Mouse (Mus musculus) intestine, postnatal 0 days (tissue): ENCODE data around the gene Nutm1. TPM values are rescaled to one million over a fixed set of nuclear protein-coding genes. Genes with fewer than 3 reads are reported as not detected.
A peak's percentile ranks its signal among the peaks of the same experiment; 100 is the strongest.

Experiments
- ATAC-seq: fragments of 200-750 bp; cut with Nextera tagmentation; 2 replicates; pipeline ENCODE4 v1.8.0; 2017; ENCODE audit warnings: mild to moderate bottlenecking, moderate TSS enrichment, moderate library complexity
- H3K27ac ChIP-seq: fragments of 300-500 bp; sonication (generic); 2 replicates; pipeline ENCODE4 v1.5.1; 2014; ENCODE audit warnings: mild to moderate bottlenecking, low read depth, low read length, moderate library complexity
- H3K27me3 ChIP-seq: fragments of 300-500 bp; sonication (generic); replicated peaks from 2 replicates; pipeline ENCODE4 v1.6.1; 2014; ENCODE audit warnings: low read length, mixed read lengths; ENCODE audit not compliant: control insufficient read depth, insufficient read depth
- H3K36me3 ChIP-seq: fragments of 300-500 bp; sonication (generic); 2 replicates; pipeline ENCODE4 v1.6.1; 2014; ENCODE audit warnings: mild to moderate bottlenecking, moderate library complexity; ENCODE audit not compliant: control insufficient read depth, insufficient read depth
- H3K4me1 ChIP-seq: fragments of 300-500 bp; sonication (generic); replicated peaks from 2 replicates; pipeline ENCODE4 v1.6.1; 2014; ENCODE audit warnings: antibody characterized with exemption, low read length, mixed read lengths; ENCODE audit not compliant: control insufficient read depth, insufficient read depth
- H3K4me2 ChIP-seq: fragments of 300-500 bp; sonication (generic); replicated peaks from 2 replicates; pipeline ENCODE4 v1.6.1; 2014; ENCODE audit warnings: low read depth, mild to moderate bottlenecking, moderate library complexity
- H3K4me3 ChIP-seq: fragments of 300-500 bp; sonication (generic); 2 replicates; pipeline ENCODE4 v1.5.1; 2014; ENCODE audit warnings: low read depth, low read length
- H3K9ac ChIP-seq: fragments of 300-500 bp; sonication (generic); 2 replicates; pipeline ENCODE4 v1.6.1; 2014; ENCODE audit warnings: mild to moderate bottlenecking, low read depth, low read length
- H3K9me3 ChIP-seq: fragments of 300-500 bp; sonication (generic); 2 replicates; pipeline ENCODE4 v1.6.1; 2016; ENCODE audit warnings: mixed run types; ENCODE audit not compliant: control insufficient read depth
- CTCF ChIP-seq: sonication (generic); IDR thresholded peaks from 2 replicates; pipeline ENCODE4 v1.5.1; 2016; ENCODE audit warnings: low read depth, mild to moderate bottlenecking, control low read depth, antibody characterized with exemption, moderate library complexity
- WGBS: fragments of 180-500 bp; shearing (Covaris S2); extraction: QIAGEN DNeasy Blood & Tissue Kit; methylation state at CpG from one replicate; pipeline ENCODE4 v1.1.7; 2014; 5-methylcytosine and 5-hydroxymethylcytosine counted together
- polyA plus RNA-seq: library from polyadenylated mRNA; unstranded; fragments of >200 nt; fragmentation: Nextera tagmentation; extraction: Ambion mirVana; gene quantifications from 2 replicates; pipeline ENCODE4 v1.2.1, GENCODE M21; 2015

Nutm1 gene
- polyA plus RNA-seq, 1 experiment from 2014 or later: 0.03 TPM

DNA sequence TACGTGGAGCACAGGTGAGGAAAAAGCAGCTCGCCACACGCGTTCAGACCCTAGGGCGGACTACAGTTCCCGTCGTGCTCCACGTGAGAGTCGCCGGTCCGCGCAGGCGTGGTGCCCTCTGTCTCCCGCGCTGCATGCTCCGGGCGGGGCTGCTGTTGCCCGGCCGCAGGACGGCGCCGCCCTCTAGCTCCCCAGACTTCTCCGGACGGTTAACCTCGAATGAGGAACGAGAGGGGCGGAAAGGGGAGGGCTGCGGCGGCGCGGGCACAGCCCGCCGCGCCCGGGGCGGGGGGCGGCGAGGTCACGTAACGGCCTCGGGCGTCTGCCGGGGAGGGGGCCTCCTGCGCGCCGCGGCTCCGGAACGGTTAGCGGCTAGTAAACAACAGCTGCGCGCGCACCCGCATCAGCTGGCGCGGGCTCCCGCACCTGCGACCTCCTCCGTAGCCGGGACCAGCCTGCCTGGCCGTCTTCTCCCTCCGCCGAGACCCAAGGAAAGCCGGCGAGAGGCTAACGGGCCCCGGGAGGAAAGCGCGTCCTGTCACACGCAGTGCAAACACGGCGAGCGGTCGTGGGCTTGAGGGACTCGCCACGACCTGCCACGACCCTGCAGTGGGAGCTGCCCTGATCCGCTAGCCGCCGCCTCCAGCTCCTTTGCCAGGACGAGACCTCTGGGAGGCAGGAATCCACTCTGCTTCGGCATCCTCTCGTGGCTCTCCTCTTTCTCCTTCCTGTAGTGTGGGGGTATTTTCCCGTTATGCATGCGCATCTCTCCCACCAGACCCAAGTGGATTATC, 6.6 kb upstream of the Nutm1 start, which contains the start of gene Slc12a6:
Gene Slc12a6, plus strand, starts transcription at position 378 of the 794 bp plus-strand sequence.
- Histone ChIP-seq H3K9me3 (no peaks in the 10 kb centered on the region), H3K27me3 (no peaks in the 10 kb centered on the region), H3K9ac (peak within 1 kb of the TSS; percentile 78), H3K4me3 (peak within 1 kb of the TSS; percentile 90), H3K4me2 (peak within 1 kb of the TSS; percentile 87), H3K4me1 (no peaks in the 10 kb centered on the region; the same call in 1 of the 2 replicates), H3K27ac (peak within 1 kb of the TSS; percentile 86), H3K36me3 (no peaks in the 10 kb centered on the region)
- ATAC-seq: peak; percentile 95
- WGBS: under 1% methylated on average over 68 of the region's 85 CpGs
- TF ChIP-seq CTCF: peak; percentile 50

DNA sequence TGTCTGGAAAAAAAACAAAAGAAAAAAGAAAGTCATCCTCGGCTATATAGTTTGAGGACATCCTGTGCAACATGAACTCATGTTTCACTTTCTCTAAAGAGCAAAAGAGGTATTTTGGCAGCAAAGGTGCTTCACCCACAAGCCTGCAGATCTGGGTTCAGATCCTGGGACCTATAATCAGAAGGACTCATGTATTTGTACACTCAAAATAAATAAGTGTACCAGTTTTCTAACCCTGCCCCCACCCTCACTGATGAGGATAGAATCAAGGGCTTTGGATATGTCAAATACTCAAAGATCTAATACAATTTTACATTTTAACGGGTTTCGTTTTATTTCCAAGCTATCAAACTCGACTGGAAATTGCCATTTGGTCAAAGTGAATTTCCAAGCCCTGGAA, 5.3 kb upstream of the Nutm1 start:
- Histone ChIP-seq H3K4me2 (no peak overlapping the region), H3K27me3 (no peaks in the 10 kb centered on the region)

DNA sequence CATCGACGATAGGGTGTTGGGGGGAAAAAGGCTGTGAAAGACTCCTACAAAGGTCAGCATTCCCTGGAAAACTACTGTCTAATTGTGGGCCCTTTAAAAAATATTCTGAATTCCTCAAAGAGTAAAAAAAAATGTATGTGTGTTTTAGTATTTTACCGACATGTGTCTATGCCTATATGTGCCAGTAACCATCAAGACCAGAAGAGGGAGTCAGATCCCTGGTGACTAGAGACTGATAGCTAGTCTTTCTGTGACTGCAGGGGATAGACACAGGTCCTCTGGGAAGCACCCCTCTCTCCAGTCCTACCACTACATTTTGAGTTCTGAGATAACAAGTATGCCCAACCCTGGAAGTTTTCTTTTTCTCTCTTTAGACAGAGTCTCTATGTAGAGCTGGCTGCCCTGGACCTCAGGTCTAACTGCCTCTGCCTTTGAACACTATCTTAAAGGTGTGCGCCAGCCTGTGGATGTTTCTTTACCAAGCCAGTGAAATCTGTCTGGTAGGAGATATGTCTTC, 3.7 kb upstream of the Nutm1 start:
- no peaks in the 10 kb centered on the region for H3K27me3 ChIP-seq
- no peaks in the 10 kb centered on the region for H3K36me3 ChIP-seq
- H3K4me2 ChIP-seq: peak overlapping the region; percentile 79
- H3K4me3 ChIP-seq: peak overlapping the region; percentile 70
- peak; percentile 71 for TF ChIP-seq CTCF
- H3K9me3 ChIP-seq: no peaks in the 10 kb centered on the region
- H3K9ac ChIP-seq: peak overlapping the region; percentile 51; the same call in 1 of the 2 replicates
- no peak overlapping the region for H3K27ac ChIP-seq
- peak; percentile 12; the same call in 1 of the 2 replicates for ATAC-seq
- H3K4me1 ChIP-seq: no peaks in the 10 kb centered on the region; the same call in 1 of the 2 replicates
- 27% methylated on average over 4 of the region's 4 CpGs for WGBS

More for the DNA sequence above, 5.3 kb upstream of the Nutm1 start:
- no peak for ATAC-seq
- no peak overlapping the region for H3K27ac ChIP-seq
- H3K9me3 ChIP-seq: no peaks in the 10 kb centered on the region
- TF ChIP-seq CTCF: no peak
- H3K4me3 ChIP-seq: no peak overlapping the region
- WGBS: 78% methylated on average over 4 of the region's 4 CpGs
- no peaks in the 10 kb centered on the region for H3K36me3 ChIP-seq
- H3K9ac ChIP-seq: no peak overlapping the region
- H3K4me1 ChIP-seq: no peaks in the 10 kb centered on the region; the same call in 1 of the 2 replicates

DNA sequence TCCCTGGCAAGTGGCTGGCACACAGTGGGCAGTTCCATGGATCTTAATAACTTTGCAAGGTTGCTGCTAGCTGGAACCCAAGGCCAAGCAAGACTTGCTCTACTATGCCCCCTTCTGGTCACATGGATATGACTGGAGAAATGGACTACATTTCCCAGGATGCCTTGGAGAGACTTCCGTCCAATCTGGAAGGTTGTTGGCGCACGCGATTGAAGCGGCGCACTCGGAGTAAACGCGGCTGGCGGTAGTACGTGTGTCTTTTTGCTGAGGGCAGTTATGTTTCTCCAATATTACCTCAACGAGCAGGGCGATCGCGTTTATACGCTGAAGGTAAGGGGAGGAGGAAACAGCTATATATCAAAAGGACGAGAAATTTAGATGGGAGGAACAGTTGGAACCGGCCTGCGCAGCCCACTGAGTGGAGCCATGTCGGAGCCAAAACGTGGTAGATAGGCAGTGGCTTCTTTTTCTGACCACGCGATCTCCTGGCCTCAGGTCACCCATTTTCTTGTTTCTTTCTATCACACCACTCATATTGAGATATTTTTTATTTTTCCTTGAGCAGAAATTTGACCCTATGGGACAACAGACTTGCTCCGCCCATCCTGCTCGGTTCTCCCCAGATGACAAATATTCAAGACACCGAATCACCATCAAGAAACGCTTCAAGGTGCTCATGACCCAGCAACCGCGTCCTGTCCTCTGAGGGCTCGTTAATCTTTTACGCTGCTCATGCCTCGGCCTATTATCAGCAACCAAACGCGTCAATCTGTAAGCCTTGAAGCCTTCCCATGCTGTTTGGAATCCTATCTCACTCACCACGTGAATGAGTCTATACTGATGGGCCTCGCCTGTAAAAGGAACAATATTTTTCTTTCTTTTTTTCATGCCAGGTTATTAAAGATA, 2.9 kb upstream of the Nutm1 start, which contains the start of gene Nop10:
Gene Nop10, plus strand, starts transcription at position 179 of the 906 bp plus-strand sequence.
- Histone ChIP-seq H3K9me3 (no peaks in the 10 kb centered on the region), H3K27me3 (no peaks in the 10 kb centered on the region), H3K36me3 (no peaks in the 10 kb centered on the region), H3K4me3 (peak within 1 kb of the TSS; percentile 70), H3K4me2 (peak within 1 kb of the TSS; percentile 79), H3K27ac (peak within 1 kb of the TSS; percentile 73), H3K4me1 (no peaks in the 10 kb centered on the region; the same call in 1 of the 2 replicates), H3K9ac (peak within 1 kb of the TSS; percentile 51)
- peak; percentile 50 for ATAC-seq
- under 1% methylated on average over 36 of the region's 36 CpGs for WGBS
- peak; percentile 95 for TF ChIP-seq CTCF

DNA sequence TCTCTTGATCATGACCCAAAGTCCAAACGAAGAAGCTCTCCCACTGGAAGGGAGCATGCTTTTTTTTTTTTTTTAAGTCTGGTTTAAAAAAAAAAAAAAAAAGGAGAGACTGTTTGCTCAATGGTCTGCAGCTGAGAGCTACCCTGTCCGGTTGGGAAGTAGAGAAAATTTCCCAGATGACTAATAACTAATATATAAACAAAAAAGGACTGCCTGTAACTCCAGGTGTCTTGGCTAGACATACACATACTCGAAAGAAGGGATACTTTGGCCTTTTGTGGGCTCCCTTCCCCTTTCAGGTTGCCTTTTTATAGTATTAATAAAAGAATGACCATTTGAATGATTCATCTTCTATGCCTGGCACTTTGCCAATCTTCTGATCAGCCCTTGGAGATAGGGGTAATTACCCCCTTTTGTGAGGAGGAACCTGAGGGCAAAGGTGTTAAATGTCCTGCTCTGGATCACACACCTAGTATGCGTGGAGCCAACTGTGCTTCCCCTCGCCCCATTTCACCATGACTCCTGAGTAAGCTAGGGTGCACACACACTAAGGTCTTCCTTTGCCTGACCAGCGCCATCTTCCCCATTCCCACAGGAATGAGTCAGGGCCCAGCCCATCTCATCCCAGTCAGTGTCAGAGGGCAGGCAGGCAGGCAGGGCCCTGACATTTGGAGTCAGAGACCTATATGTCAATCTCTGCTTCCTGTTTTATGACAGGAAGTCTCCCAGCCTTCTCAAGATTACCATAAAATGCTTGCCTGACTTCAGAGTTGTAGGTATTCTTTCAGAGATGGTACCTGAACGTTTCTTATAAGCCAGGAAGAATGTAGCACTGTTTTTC, 4.2 kb downstream of the Nutm1 start:
- WGBS: 24% methylated on average over 7 of the region's 7 CpGs
- no peak overlapping the region for H3K27ac ChIP-seq
- ATAC-seq: peak; percentile 87

More for the DNA sequence above, 4.2 kb downstream of the Nutm1 start:
- H3K4me1 ChIP-seq: no peaks in the 10 kb centered on the region
- H3K4me2 ChIP-seq: no peak overlapping the region
- H3K27me3 ChIP-seq: no peaks in the 10 kb centered on the region
- no peak overlapping the region for H3K4me3 ChIP-seq
- H3K9ac ChIP-seq: no peak overlapping the region
- no peaks in the 10 kb centered on the region for H3K9me3 ChIP-seq
- H3K36me3 ChIP-seq: no peaks in the 10 kb centered on the region
- no peak for TF ChIP-seq CTCF
